Mouse (Mus musculus) cortical plate, adult 2 months (tissue): ENCODE measurements around the gene Fkbp8.

Experiments used
- CTCF ChIP-seq: fragments of 200-500 bp; IDR thresholded peaks from 2 replicates; pipeline ENCODE4 v1.5.1; 2011; ENCODE audit warnings: mild to moderate bottlenecking, control low read depth, low read length; ENCODE audit not compliant: insufficient read depth; ENCODE audit errors: extremely low read depth
- POLR2A ChIP-seq: fragments of 200-500 bp; IDR thresholded peaks from 2 replicates; pipeline ENCODE4 v1.6.1; 2011; ENCODE audit warnings: mild to moderate bottlenecking, low read length, control low read depth; ENCODE audit not compliant: insufficient read depth; ENCODE audit errors: extremely low read depth

DNA sequence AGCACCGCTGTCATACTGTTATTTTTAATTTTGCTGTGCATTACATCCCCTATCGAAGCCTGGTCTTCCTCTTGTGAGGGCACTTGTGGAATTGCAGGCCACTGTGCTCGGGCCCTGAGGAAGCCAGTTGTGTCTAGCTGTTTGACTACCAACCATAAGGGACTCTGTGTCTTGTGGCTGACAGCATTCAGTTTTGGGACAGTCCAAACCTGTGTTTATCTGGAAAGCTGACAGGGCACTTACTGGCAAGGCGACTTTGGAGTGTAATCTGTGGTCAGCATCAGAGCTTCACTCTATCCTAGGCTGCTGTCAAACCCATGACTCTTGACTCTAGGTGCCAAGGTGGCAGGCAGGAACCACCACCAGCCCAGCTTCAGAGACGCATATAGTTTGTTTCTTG, 13.6 kb downstream of the Fkbp8 start:
- no peak for TF ChIP-seq POLR2A
- TF ChIP-seq CTCF, result no peak
